Mouse (Mus musculus): ENCODE data around the gene Prex1. TPM values are rescaled to one million over a fixed set of nuclear protein-coding genes. Genes with fewer than 3 reads are reported as not detected.

Prex1 gene
- polyA plus RNA-seq, 1 experiment from 2014 or later: 10.1 TPM

GRCm38 (mm10) chr2:166615338-166616075 is 98.1 kb downstream of the Prex1 start:
- H3K27ac ChIP-seq (ENCODE audit: low read depth, low read length): no peak overlapping the region
- H3K4me2 ChIP-seq: no peak overlapping the region
- 84% methylated on average over 2 of the region's 2 CpGs for WGBS (ENCODE audit: insufficient replicate concordance)
- H3K9me3 ChIP-seq (replicated peaks; ENCODE audit: control insufficient read depth, low read length): no peaks in the 10 kb centered on the region
- peaks cover 3% of the 10 kb centered on the region for H3K4me1 ChIP-seq (ENCODE audit: control insufficient read depth, insufficient read depth, low read length)
- ATAC-seq (replicated peaks; ENCODE audit: insufficient number of reproducible peaks, low FRiP score, low TSS enrichment): no peak
- no peaks in the 10 kb centered on the region for H3K27me3 ChIP-seq (ENCODE audit: control insufficient read depth, insufficient read depth, low read length)
- no peaks in the 10 kb centered on the region for H3K36me3 ChIP-seq (ENCODE audit: control insufficient read depth, insufficient read depth, low read length)
- H3K9ac ChIP-seq (ENCODE audit: low read depth, low read length): no peak overlapping the region
- H3K4me3 ChIP-seq (ENCODE audit: low read depth, low read length): no peak overlapping the region

- Histone ChIP-seq H3K4me1 (ENCODE audit: control insufficient read depth, insufficient read depth, low read length) (peaks cover 21% of the 10 kb centered on the region), H3K36me3 (ENCODE audit: control insufficient read depth, insufficient read depth, low read length) (no peaks in the 10 kb centered on the region), H3K4me2 (no peak overlapping the region), H3K9me3 (replicated peaks; ENCODE audit: control insufficient read depth, low read length) (no peaks in the 10 kb centered on the region), H3K4me3 (ENCODE audit: low read depth, low read length) (no peak overlapping the region), H3K9ac (ENCODE audit: low read depth, low read length) (no peak overlapping the region), H3K27ac (ENCODE audit: low read depth, low read length) (no peak overlapping the region), H3K27me3 (ENCODE audit: control insufficient read depth, insufficient read depth, low read length) (no peaks in the 10 kb centered on the region)
- 76% methylated on average over 5 of the region's 5 CpGs for whole genome bisulfite sequencing (ENCODE audit: insufficient replicate concordance)
- no peak for ATAC-seq (replicated peaks; ENCODE audit: insufficient number of reproducible peaks, low FRiP score, low TSS enrichment)
These were observed 103.4 kb downstream of the Prex1 start for GRCm38 (mm10) chr2:166610271-166610670.

GRCm38 (mm10) chr2:166608509-166608908 is 105.1 kb downstream of the Prex1 start:
- no peaks in the 10 kb centered on the region for H3K9me3 ChIP-seq (replicated peaks; ENCODE audit: control insufficient read depth, low read length)
- H3K27me3 ChIP-seq (ENCODE audit: control insufficient read depth, insufficient read depth, low read length): no peaks in the 10 kb centered on the region
- no peak overlapping the region for H3K4me3 ChIP-seq (ENCODE audit: low read depth, low read length)
- peaks cover 26% of the 10 kb centered on the region for H3K4me1 ChIP-seq (ENCODE audit: control insufficient read depth, insufficient read depth, low read length)
- no peaks in the 10 kb centered on the region for H3K36me3 ChIP-seq (ENCODE audit: control insufficient read depth, insufficient read depth, low read length)
- H3K9ac ChIP-seq (ENCODE audit: low read depth, low read length): 0 out of 2 replicates have a peak overlapping the region, but pooled peaks have one; percentile 28
- ATAC-seq (replicated peaks; ENCODE audit: insufficient number of reproducible peaks, low FRiP score, low TSS enrichment): no peak
- H3K27ac ChIP-seq (ENCODE audit: low read depth, low read length): no peak overlapping the region
- WGBS (ENCODE audit: insufficient replicate concordance): 18% methylated on average over 8 of the region's 8 CpGs
- H3K4me2 ChIP-seq: no peak overlapping the region

- no peak for ATAC-seq (replicated peaks; ENCODE audit: insufficient number of reproducible peaks, low FRiP score, low TSS enrichment)
- WGBS (ENCODE audit: insufficient replicate concordance): 69% methylated on average over 17 of the region's 17 CpGs
- no peaks in the 10 kb centered on the region for H3K36me3 ChIP-seq (ENCODE audit: control insufficient read depth, insufficient read depth, low read length)
- no peaks in the 10 kb centered on the region for H3K27me3 ChIP-seq (ENCODE audit: control insufficient read depth, insufficient read depth, low read length)
- H3K4me1 ChIP-seq (ENCODE audit: control insufficient read depth, insufficient read depth, low read length): peaks cover 26% of the 10 kb centered on the region
- no peak overlapping the region for H3K9ac ChIP-seq (ENCODE audit: low read depth, low read length)
- no peak overlapping the region for H3K4me3 ChIP-seq (ENCODE audit: low read depth, low read length)
- no peak overlapping the region for H3K27ac ChIP-seq (ENCODE audit: low read depth, low read length)
- H3K4me2 ChIP-seq: no peak overlapping the region
- no peaks in the 10 kb centered on the region for H3K9me3 ChIP-seq (replicated peaks; ENCODE audit: control insufficient read depth, low read length)
These were observed 107.0 kb downstream of the Prex1 start for GRCm38 (mm10) chr2:166606481-166607245.

- Histone ChIP-seq H3K27me3 (ENCODE audit: control insufficient read depth, insufficient read depth, low read length) (no peaks in the 10 kb centered on the region), H3K9ac (ENCODE audit: low read depth, low read length) (no peak overlapping the region), H3K27ac (ENCODE audit: low read depth, low read length) (no peak overlapping the region), H3K4me2 (no peak overlapping the region), H3K4me3 (ENCODE audit: low read depth, low read length) (no peak overlapping the region), H3K4me1 (ENCODE audit: control insufficient read depth, insufficient read depth, low read length) (peaks cover 26% of the 10 kb centered on the region), H3K36me3 (ENCODE audit: control insufficient read depth, insufficient read depth, low read length) (no peaks in the 10 kb centered on the region), H3K9me3 (replicated peaks; ENCODE audit: control insufficient read depth, low read length) (no peaks in the 10 kb centered on the region)
- WGBS (ENCODE audit: insufficient replicate concordance): 56% methylated on average over 6 of the region's 6 CpGs
- no peak for ATAC-seq (replicated peaks; ENCODE audit: insufficient number of reproducible peaks, low FRiP score, low TSS enrichment)
These were observed 107.6 kb downstream of the Prex1 start for GRCm38 (mm10) chr2:166606053-166606452.

GRCm38 (mm10) chr2:166605164-166605831 is 108.3 kb downstream of the Prex1 start:
- Histone ChIP-seq H3K9ac (ENCODE audit: low read depth, low read length) (0 out of 2 replicates have a peak overlapping the region, but pooled peaks have one; percentile 30), H3K4me1 (ENCODE audit: control insufficient read depth, insufficient read depth, low read length) (peaks cover 26% of the 10 kb centered on the region), H3K4me2 (peak overlapping the region; percentile 42), H3K27ac (ENCODE audit: low read depth, low read length) (peak overlapping the region; percentile 46; the same call in 1 of the 2 replicates), H3K4me3 (ENCODE audit: low read depth, low read length) (no peak overlapping the region), H3K9me3 (replicated peaks; ENCODE audit: control insufficient read depth, low read length) (no peaks in the 10 kb centered on the region), H3K27me3 (ENCODE audit: control insufficient read depth, insufficient read depth, low read length) (no peaks in the 10 kb centered on the region), H3K36me3 (ENCODE audit: control insufficient read depth, insufficient read depth, low read length) (no peaks in the 10 kb centered on the region)
- no peak for ATAC-seq (replicated peaks; ENCODE audit: insufficient number of reproducible peaks, low FRiP score, low TSS enrichment)
- whole genome bisulfite sequencing (ENCODE audit: insufficient replicate concordance): 44% methylated on average over 12 of the region's 12 CpGs

- H3K4me3 ChIP-seq (ENCODE audit: low read depth, low read length): no peak overlapping the region
- H3K27ac ChIP-seq (ENCODE audit: low read depth, low read length): no peak overlapping the region
- ATAC-seq (replicated peaks; ENCODE audit: insufficient number of reproducible peaks, low FRiP score, low TSS enrichment): no peak
- H3K36me3 ChIP-seq (ENCODE audit: control insufficient read depth, insufficient read depth, low read length): no peaks in the 10 kb centered on the region
- no peaks in the 10 kb centered on the region for H3K27me3 ChIP-seq (ENCODE audit: control insufficient read depth, insufficient read depth, low read length)
- H3K4me2 ChIP-seq: no peak overlapping the region
- H3K9ac ChIP-seq (ENCODE audit: low read depth, low read length): no peak overlapping the region
- H3K4me1 ChIP-seq (ENCODE audit: control insufficient read depth, insufficient read depth, low read length): peaks cover 22% of the 10 kb centered on the region
- H3K9me3 ChIP-seq (replicated peaks; ENCODE audit: control insufficient read depth, low read length): no peaks in the 10 kb centered on the region
- WGBS (ENCODE audit: insufficient replicate concordance): 89% methylated on average over 3 of the region's 3 CpGs
These were observed 110.7 kb downstream of the Prex1 start for GRCm38 (mm10) chr2:166602948-166603347.

- WGBS (ENCODE audit: insufficient replicate concordance): 86% methylated on average over 18 of the region's 18 CpGs
- Histone ChIP-seq H3K4me2 (no peak overlapping the region), H3K4me3 (ENCODE audit: low read depth, low read length) (no peak overlapping the region), H3K27me3 (ENCODE audit: control insufficient read depth, insufficient read depth, low read length) (no peaks in the 10 kb centered on the region), H3K9ac (ENCODE audit: low read depth, low read length) (no peak overlapping the region), H3K4me1 (ENCODE audit: control insufficient read depth, insufficient read depth, low read length) (peaks cover 17% of the 10 kb centered on the region), H3K36me3 (ENCODE audit: control insufficient read depth, insufficient read depth, low read length) (no peaks in the 10 kb centered on the region), H3K27ac (ENCODE audit: low read depth, low read length) (no peak overlapping the region), H3K9me3 (replicated peaks; ENCODE audit: control insufficient read depth, low read length) (no peaks in the 10 kb centered on the region)
- no peak for ATAC-seq (replicated peaks; ENCODE audit: insufficient number of reproducible peaks, low FRiP score, low TSS enrichment)
These were observed 112.2 kb downstream of the Prex1 start for GRCm38 (mm10) chr2:166601420-166601819.

All from heart, embryonic 11.5 days (tissue).